Comparison of ENCODE assay signal across 8 mouse cellular contexts in the genomic region with DNA sequence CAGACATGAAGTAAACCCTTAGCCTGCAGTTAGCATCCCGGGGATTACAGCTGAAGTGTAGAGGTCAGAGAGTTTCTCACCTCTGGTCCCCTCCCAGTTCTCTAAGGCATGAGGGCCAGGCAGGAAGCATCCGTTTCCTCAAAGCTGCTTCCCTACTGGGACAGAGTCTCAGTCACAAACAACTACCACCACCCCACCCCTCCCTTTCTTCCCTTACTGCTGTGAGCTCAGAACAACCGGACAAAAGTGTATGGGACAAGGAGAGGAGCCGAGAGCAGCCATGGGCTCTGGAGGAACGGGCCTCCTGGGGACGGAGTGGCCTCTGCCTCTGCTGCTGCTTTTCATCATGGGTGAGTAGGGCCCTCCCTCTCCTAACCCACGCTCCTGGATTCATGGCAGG. TPM values are rescaled to one million over a fixed set of nuclear protein-coding genes. Genes with fewer than 3 reads are reported as not detected.
DNase-seq lines count a peak whose midpoint lies in the region; ATAC-seq lines count a peak whose summit lies in the region.

A gene (plus strand): TSS at position 96 of the 400 bp plus-strand sequence.

- peak within 1 kb of the TSS; percentile 74 for H3K27ac ChIP-seq in heart, embryonic 16.5 days (ENCODE audit: low read length)
- H3K27ac ChIP-seq in stomach, embryonic 15.5 days: no peak within 1 kb of the TSS

- peak; percentile 58 for ATAC-seq in heart, embryonic 16.5 days (replicated peaks; ENCODE audit: extremely low read depth, insufficient read depth, low FRiP score)
- ATAC-seq in stomach, embryonic 15.5 days (ENCODE audit: insufficient read depth, low FRiP score, low read depth): no peak

- no peaks in the 10 kb centered on the region; the same call in 1 of the 2 replicates for H3K27me3 ChIP-seq in heart, embryonic 16.5 days (ENCODE audit: control insufficient read depth, insufficient read depth, low read length)
- H3K27me3 ChIP-seq in stomach, embryonic 15.5 days (replicated peaks): 0 out of 2 replicates have a peak, but pooled peaks cover 3% of the 10 kb centered on the region

- H3K4me2 ChIP-seq in heart, embryonic 16.5 days (ENCODE audit: low read depth, low read length): peak within 1 kb of the TSS; percentile 39
- no peak within 1 kb of the TSS for H3K4me2 ChIP-seq in stomach, embryonic 15.5 days

- no peaks in the 10 kb centered on the region for H3K4me1 ChIP-seq in heart, embryonic 16.5 days (ENCODE audit: control insufficient read depth, insufficient read depth, low read length)
- H3K4me1 ChIP-seq in stomach, embryonic 15.5 days: no peaks in the 10 kb centered on the region

- WGBS in heart, embryonic 16.5 days: 26% methylated on average over 7 of the region's 7 CpGs
- WGBS in stomach, embryonic 15.5 days: 22% methylated on average over 7 of the region's 7 CpGs

- H3K9ac ChIP-seq in heart, embryonic 16.5 days (ENCODE audit: low read length): peak within 1 kb of the TSS; percentile 64
- no peak within 1 kb of the TSS for H3K9ac ChIP-seq in stomach, embryonic 15.5 days

- H3K36me3 ChIP-seq in heart, embryonic 16.5 days (ENCODE audit: control insufficient read depth, insufficient read depth): no peaks in the 10 kb centered on the region
- H3K36me3 ChIP-seq in stomach, embryonic 15.5 days: no peaks in the 10 kb centered on the region

- DNase-seq in 416B (ENCODE audit: low read depth): peak; percentile 31
- DNase-seq in adrenal gland, postnatal 25 days: no peak
- peak; percentile 38 to 57 for DNase-seq in kidney, postnatal 4 days
- DNase-seq in urinary bladder, postnatal 25 days (ENCODE audit: low spot score): no peak
- no peak for DNase-seq in layer of hippocampus, adult 8-10 months (ENCODE audit: low spot score in 2 of 2)
- no peak for DNase-seq in left cerebral cortex, adult 18-20 months (ENCODE audit: low spot score in 2 of 2)

- H3K9me3 ChIP-seq in heart, embryonic 16.5 days (replicated peaks; ENCODE audit: control insufficient read depth, low read length): no peaks in the 10 kb centered on the region
- no peaks in the 10 kb centered on the region for H3K9me3 ChIP-seq in stomach, embryonic 15.5 days

- peak within 1 kb of the TSS; percentile 45 for H3K4me3 ChIP-seq in heart, embryonic 16.5 days (ENCODE audit: low read length)
- peak within 1 kb of the TSS; percentile 25 for H3K4me3 ChIP-seq in stomach, embryonic 15.5 days (replicated peaks)

RNA-seq across cellular contexts. Expression of the gene that starts here (rescaled TPM):
- total RNA-seq in adrenal gland, postnatal 25 days (2021): 22.8 and 32.7 TPM in 2 replicates
- 9.2 and 11.2 TPM in 2 replicates for polyA plus RNA-seq in heart, embryonic 16.5 days (2015; fragmentation: Nextera tagmentation; extraction: Ambion mirVana)
- 9.9 and 11.3 TPM in 2 replicates for polyA plus RNA-seq in stomach, embryonic 15.5 days (2015; fragmentation: Nextera tagmentation; extraction: Ambion mirVana)
- total RNA-seq in layer of hippocampus, adult 8-10 months (2022): 1 to 10 TPM; 5.4 to 9.2 (median 6.5) TPM
- 1 to 10 TPM; 4.9 to 7.2 TPM for total RNA-seq in left cerebral cortex, adult 18-20 months (2021)

Comparison
In these comparisons a context has a peak if more than half of its experiments do, and no peak if none do; other contexts are left out.
1. DNase-seq: peak in 416B (single experiment) and kidney, postnatal 4 days (2 of 2); none in adrenal gland, postnatal 25 days (single experiment), urinary bladder, postnatal 25 days (single experiment), layer of hippocampus, adult 8-10 months (0 of 2) and left cerebral cortex, adult 18-20 months (0 of 2).